Mouse (Mus musculus) heart, adult 2 months (tissue): ENCODE data around the gene Wwox.

Experiments
- CTCF ChIP-seq: fragments of 200-600 bp; IDR thresholded peaks from 2 replicates; pipeline ENCODE4 v1.8.1; 2022; ENCODE audit warnings: antibody characterized with exemption, mild to moderate bottlenecking, moderate library complexity
- EP300 ChIP-seq: fragments of 200-500 bp; IDR thresholded peaks from 2 replicates; pipeline ENCODE4 v1.6.1; 2011; ENCODE audit warnings: low read depth, low read length, control low read depth; ENCODE audit not compliant: insufficient read depth
- POLR2A ChIP-seq: fragments of 200-500 bp; IDR thresholded peaks from 2 replicates; pipeline ENCODE4 v1.6.1; 2011; ENCODE audit warnings: mild to moderate bottlenecking, low read depth, low read length, control low read depth; ENCODE audit not compliant: insufficient read depth

DNA sequence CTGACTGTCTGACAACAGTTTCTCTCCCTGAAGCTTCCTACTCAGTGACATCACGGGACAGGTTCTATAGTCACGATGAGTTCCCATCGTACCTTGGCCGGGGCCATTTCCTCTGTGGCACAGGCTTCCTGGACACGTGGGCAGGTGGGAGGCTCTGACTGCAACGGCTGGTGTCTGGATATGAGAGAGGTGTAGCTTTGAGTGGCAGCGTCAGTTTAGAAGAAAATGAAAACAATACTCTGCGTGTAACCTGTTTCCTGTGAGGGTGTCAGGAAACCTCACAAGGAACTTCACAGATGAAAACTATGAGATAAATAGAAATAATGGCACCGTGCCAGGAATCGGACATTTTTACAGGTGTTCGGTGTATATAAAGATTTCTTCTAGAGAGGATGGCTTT, 750.4 kb downstream of the Wwox start:
- TF ChIP-seq CTCF (no peak), POLR2A (no peak), EP300 (no peak)
